Mouse (Mus musculus) ES-Bruce4 (cell line): ENCODE results near the gene Pde1a. TPM values are rescaled to one million over a fixed set of nuclear protein-coding genes. Genes with fewer than 3 reads are reported as not detected.

Experiments
- H3K27ac ChIP-seq: 2 replicates; pipeline ENCODE4 v1.5.1; 2012; ENCODE audit warnings: low read length, inconsistent platforms; ENCODE audit not compliant: insufficient read depth
- H3K27me3 ChIP-seq: 2 replicates; pipeline ENCODE4 v1.6.1; 2012; ENCODE audit warnings: mild to moderate bottlenecking, low read length, inconsistent platforms; ENCODE audit not compliant: control insufficient read depth, poor library complexity, insufficient read depth, severe bottlenecking
- H3K36me3 ChIP-seq: 2 replicates; pipeline ENCODE4 v1.6.1; 2012; ENCODE audit warnings: inconsistent platforms, mild to moderate bottlenecking, low read length, moderate library complexity; ENCODE audit not compliant: control insufficient read depth, poor library complexity, insufficient read depth, severe bottlenecking
- H3K4me1 ChIP-seq: one replicate; pipeline ENCODE4 v1.8.1; 2011; ENCODE audit warnings: low read length; ENCODE audit not compliant: control insufficient read depth, insufficient read depth
- H3K4me3 ChIP-seq: 2 replicates; pipeline ENCODE4 v1.5.1; 2011; ENCODE audit warnings: low read depth, mild to moderate bottlenecking, low read length
- H3K9ac ChIP-seq: 2 replicates; pipeline ENCODE4 v1.6.1; 2012; ENCODE audit warnings: low read depth, mild to moderate bottlenecking, inconsistent platforms; ENCODE audit not compliant: poor library complexity, severe bottlenecking
- H3K9me3 ChIP-seq: replicated peaks from 2 replicates; pipeline ENCODE4 v1.6.1; 2012; ENCODE audit warnings: mild to moderate bottlenecking, low read length, inconsistent platforms; ENCODE audit not compliant: control insufficient read depth, poor library complexity, insufficient read depth, severe bottlenecking
- CTCF ChIP-seq: IDR thresholded peaks from one replicate; pipeline ENCODE4 v1.8.1; 2011; ENCODE audit warnings: low read depth, low read length
- EP300 ChIP-seq: IDR thresholded peaks from 2 replicates; pipeline ENCODE4 v1.6.1; 2011; ENCODE audit warnings: low read depth, low read length; ENCODE audit not compliant: insufficient read depth
- POLR2A ChIP-seq: IDR thresholded peaks from one replicate; pipeline ENCODE4 v1.8.1; 2011; ENCODE audit warnings: low read length; ENCODE audit not compliant: insufficient read depth
- polyA plus RNA-seq: library from polyadenylated mRNA; stranded (reverse); fragments of >200 nt; gene quantifications from 2 replicates; pipeline ENCODE4 v1.2.4, GENCODE M21; 2011; ENCODE audit warnings: low read depth; ENCODE audit not compliant: missing spikeins, insufficient read depth, insufficient read length

Gene Pde1a
- polyA plus RNA-seq, 1 experiment = 2.1 TPM

DNA sequence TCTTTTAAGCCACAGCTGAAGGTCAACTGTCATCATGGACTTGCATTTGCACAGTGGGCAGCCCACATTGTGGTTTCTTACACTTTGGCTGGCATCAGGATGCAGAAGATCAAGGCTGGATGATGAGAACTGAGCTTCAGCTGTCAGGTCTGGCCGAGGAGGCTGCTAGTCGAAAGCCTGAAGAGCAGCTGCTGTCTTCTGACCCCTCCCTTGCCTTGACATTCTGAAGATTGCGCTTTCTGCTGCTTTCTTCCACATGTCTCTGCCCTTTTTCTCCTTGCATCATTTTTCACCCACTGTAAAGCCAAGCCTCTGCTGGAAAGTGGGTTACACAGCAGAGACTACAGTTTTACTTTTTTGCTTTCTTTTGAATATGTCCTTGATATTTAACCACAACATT, 59.5 kb downstream of the Pde1a start:
- Histone ChIP-seq H3K9me3 (no peaks in the 10 kb centered on the region), H3K36me3 (no peaks in the 10 kb centered on the region), H3K4me3 (no peak overlapping the region), H3K27me3 (no peaks in the 10 kb centered on the region), H3K9ac (no peak overlapping the region), H3K27ac (no peak overlapping the region), H3K4me1 (no peaks in the 10 kb centered on the region)
- TF ChIP-seq CTCF = no peak
- TF ChIP-seq EP300 = no peak
- no peak for TF ChIP-seq POLR2A

DNA sequence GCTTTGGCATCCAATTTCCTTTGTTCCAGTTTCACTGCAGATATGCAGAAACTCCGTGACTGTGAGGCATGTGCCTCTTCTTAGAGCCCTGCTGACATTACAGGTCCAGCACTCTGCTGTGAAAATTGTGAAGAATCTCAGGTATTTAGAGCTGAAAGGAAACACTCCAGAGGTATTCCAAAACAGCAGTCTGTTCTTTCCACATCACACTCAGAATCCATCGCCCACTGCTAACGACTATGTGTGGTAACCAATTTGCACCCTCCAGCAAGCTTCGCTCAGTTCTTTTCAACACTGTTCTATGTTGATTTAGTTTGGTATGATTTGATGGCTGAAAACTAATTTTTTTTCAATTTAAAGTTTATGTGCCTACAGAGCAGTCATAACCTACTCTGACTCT, 62.8 kb downstream of the Pde1a start:
- TF ChIP-seq POLR2A (no peak), CTCF (no peak), EP300 (no peak)
- H3K27me3 ChIP-seq = no peaks in the 10 kb centered on the region
- no peak overlapping the region for H3K27ac ChIP-seq
- no peak overlapping the region for H3K9ac ChIP-seq
- no peaks in the 10 kb centered on the region for H3K9me3 ChIP-seq
- no peak overlapping the region for H3K4me3 ChIP-seq
- no peaks in the 10 kb centered on the region for H3K36me3 ChIP-seq
- no peaks in the 10 kb centered on the region for H3K4me1 ChIP-seq

DNA sequence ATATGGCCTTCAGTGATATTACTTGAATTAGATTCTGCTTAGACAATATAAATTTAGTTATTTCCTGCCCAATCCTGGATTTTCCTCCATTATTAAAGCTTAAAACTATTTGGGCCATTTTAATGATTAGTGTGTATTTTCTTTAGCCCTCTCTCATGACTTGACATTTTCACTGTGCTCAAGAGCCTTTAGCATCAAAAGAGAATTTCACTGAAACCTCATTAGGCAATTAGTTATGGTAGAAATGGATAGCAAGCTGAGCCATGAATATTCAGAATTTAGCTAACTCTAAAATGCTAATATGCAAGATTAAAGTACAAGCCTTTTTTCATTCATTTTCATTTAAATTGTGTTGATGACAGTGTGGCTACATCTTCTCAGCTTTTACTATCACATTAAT, 73.2 kb downstream of the Pde1a start:
- Histone ChIP-seq H3K9ac (no peak overlapping the region), H3K4me3 (no peak overlapping the region), H3K4me1 (no peaks in the 10 kb centered on the region), H3K9me3 (no peaks in the 10 kb centered on the region), H3K36me3 (no peaks in the 10 kb centered on the region), H3K27me3 (no peaks in the 10 kb centered on the region), H3K27ac (no peak overlapping the region)
- no peak for TF ChIP-seq CTCF
- TF ChIP-seq POLR2A = no peak
- TF ChIP-seq EP300 = no peak

DNA sequence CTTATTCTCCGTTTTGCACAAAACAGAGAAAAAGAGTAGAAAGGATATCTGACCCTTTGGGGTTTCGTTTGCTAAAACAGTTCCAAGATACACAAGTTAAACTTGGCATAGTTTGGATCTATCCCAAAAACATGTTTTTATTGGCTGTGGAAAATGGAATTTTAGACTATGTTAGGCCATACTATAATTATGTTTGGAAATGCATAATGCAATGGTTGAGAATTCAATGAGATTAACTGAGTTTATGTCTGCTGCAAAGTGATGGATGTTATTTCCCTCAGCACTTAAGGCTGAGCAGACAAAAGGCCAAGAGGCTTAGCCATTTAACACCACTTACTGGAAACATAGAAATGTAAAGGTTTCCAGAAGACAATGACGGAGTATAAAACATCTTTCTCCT, 75.2 kb downstream of the Pde1a start:
- Histone ChIP-seq H3K27me3 (no peaks in the 10 kb centered on the region), H3K9me3 (no peaks in the 10 kb centered on the region), H3K27ac (no peak overlapping the region), H3K4me1 (no peaks in the 10 kb centered on the region), H3K9ac (no peak overlapping the region), H3K4me3 (no peak overlapping the region), H3K36me3 (no peaks in the 10 kb centered on the region)
- TF ChIP-seq POLR2A (no peak), EP300 (no peak), CTCF (no peak)

DNA sequence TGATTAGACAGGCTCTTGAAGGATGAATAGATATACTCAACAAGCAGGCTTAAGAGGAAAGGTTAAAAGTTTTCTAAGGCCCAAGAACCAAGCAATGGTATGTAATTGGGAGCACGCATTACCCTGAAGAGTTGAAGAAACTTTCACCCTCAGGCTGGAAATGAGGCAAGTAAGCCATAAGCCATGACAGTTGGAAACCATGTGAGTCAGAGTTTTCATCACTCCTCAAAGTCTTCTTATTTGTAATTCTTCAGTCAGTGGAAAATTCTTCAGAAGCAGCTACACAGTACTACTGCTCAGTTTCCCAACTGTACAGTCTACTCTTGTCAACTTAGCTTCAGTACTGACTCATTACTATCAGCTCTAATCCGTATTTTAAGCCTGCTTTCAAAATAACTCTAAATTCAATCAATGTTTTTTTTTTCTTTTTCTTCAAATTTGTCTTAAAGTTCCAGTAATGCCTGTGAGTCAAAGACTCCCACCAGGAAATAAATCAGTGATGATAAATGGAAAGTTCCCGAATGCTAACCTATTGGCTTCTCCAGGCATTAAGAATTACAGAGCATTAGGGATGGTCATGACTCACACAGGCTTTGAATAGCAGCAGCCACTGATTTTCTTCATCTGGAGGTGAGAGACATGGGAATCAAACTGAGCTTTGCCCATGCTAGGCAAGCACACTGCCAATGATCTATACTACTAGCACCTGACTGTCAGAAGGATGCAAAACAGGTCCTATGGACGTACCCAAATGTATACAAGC, 82.3 kb downstream of the Pde1a start:
- no peak for TF ChIP-seq CTCF
- TF ChIP-seq EP300 = no peak
- no peak for TF ChIP-seq POLR2A
- no peaks in the 10 kb centered on the region for H3K27me3 ChIP-seq

DNA sequence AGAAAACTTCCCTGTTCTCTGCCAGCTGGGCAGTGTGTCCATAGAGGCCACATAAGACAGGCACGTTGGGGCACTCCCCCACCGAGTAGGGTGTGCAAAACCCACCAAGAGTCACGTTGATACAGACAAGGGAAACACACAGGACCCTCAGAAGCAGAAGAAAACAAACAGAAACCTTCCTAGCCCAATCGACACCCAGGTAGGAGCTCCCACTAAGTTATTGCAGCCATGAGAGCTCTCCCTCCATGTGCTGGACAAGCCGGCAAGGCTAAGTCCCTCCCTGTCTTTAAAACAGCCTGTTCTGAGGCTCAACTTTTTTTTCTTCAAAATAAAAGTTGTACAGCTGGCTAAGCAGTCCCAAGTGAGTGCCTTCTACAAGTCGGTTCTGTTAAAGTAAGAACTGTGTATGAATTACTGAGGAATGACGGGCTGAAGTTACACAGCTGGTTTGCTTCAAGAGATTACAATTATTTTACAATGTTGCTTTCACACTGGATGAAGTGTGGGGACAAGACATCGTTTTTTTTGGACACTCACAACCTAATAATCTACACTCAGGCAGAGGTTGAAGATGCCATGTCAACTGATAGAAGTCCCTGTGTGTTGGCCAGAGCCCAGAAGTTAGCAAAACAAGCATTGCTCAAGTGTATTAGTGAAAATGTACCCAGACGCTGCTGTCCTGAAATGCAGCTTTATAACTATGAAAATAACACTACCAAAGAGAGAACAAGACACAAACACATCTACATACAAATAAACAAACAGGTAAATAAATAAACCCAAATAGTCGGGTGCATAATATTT, 90.4 kb downstream of the Pde1a start:
- Histone ChIP-seq H3K27ac (no peak overlapping the region), H3K36me3 (no peaks in the 10 kb centered on the region), H3K4me3 (no peak overlapping the region), H3K27me3 (no peaks in the 10 kb centered on the region), H3K4me1 (no peaks in the 10 kb centered on the region), H3K9me3 (no peaks in the 10 kb centered on the region), H3K9ac (no peak overlapping the region)
- TF ChIP-seq EP300 = no peak
- TF ChIP-seq CTCF = no peak
- no peak for TF ChIP-seq POLR2A

More for the DNA sequence above, 82.3 kb downstream of the Pde1a start:
- Histone ChIP-seq H3K4me3 (no peak overlapping the region), H3K4me1 (no peaks in the 10 kb centered on the region), H3K27ac (no peak overlapping the region), H3K9me3 (no peaks in the 10 kb centered on the region), H3K36me3 (no peaks in the 10 kb centered on the region), H3K9ac (no peak overlapping the region)
